Mouse (Mus musculus) CH12.LX (cell line): ENCODE data around the gene Lrrc74b. TPM values are rescaled to one million over a fixed set of nuclear protein-coding genes. Genes with fewer than 3 reads are reported as not detected.
A peak's percentile ranks its signal among the peaks of the same experiment; 100 is the strongest.

ENCODE experiments used
- DNase-seq: peaks from one replicate; pipeline ENCODE4 v3.0.0-alpha.2; 2013; ENCODE audit errors: extremely low read depth
- H3K27ac ChIP-seq: 2 replicates; pipeline ENCODE4 v1.5.1; 2012; ENCODE audit warnings: low read depth, mild to moderate bottlenecking, control low read depth, moderate library complexity; ENCODE audit not compliant: insufficient read depth
- H3K27me3 ChIP-seq: replicated peaks from 2 replicates; pipeline ENCODE3; 2012; ENCODE audit warnings: inconsistent platforms
- H3K36me3 ChIP-seq, 2 experiments: replicated peaks in 1 of 2; 2 replicates each; pipeline versions ENCODE3 to v1.6.1; 2012; ENCODE audit warnings: inconsistent platforms in 1 of 2, low read length in 1 of 2, mild to moderate bottlenecking in 1 of 2, mixed read lengths in 1 of 2, moderate library complexity in 1 of 2; ENCODE audit not compliant: control insufficient read depth in 1 of 2, insufficient read depth in 1 of 2
- H3K4me1 ChIP-seq, 2 experiments: 2 replicates each; pipeline ENCODE4 v1.6.1; 2012; ENCODE audit warnings: inconsistent platforms in 1 of 2, moderate library complexity in 1 of 2; ENCODE audit not compliant: insufficient read depth in 2 of 2, control insufficient read depth in 1 of 2
- H3K4me2 ChIP-seq: 2 replicates; pipeline ENCODE4 v1.6.1; 2012; ENCODE audit warnings: low read depth, mild to moderate bottlenecking, control low read depth; ENCODE audit not compliant: poor library complexity, insufficient read depth, severe bottlenecking
- H3K4me3 ChIP-seq, 3 experiments: fragments of 150-350 bp in 1 of 3; sonication (generic) in 1 of 3; replicated peaks in 1 of 3; 2 replicates each; pipeline versions ENCODE3 to v1.5.1; 2011 to 2012; ENCODE audit warnings: low read depth in 2 of 3, low read length in 2 of 3, mild to moderate bottlenecking in 2 of 3, moderate library complexity in 2 of 3, control low read depth in 1 of 3, improper control_type of control experiment in 1 of 3, inconsistent platforms in 1 of 3, mixed read lengths in 1 of 3; ENCODE audit not compliant: poor library complexity in 1 of 3
- H3K79me2 ChIP-seq: replicated peaks from 2 replicates; pipeline ENCODE4 v1.6.1; 2012; ENCODE audit warnings: mild to moderate bottlenecking, moderate library complexity; ENCODE audit not compliant: control insufficient read depth, poor library complexity, insufficient read depth, severe bottlenecking; ENCODE audit errors: extremely low read depth
- H3K9ac ChIP-seq: 2 replicates; pipeline ENCODE4 v1.6.1; 2012; ENCODE audit warnings: low read depth, mild to moderate bottlenecking, control low read depth, moderate library complexity; ENCODE audit not compliant: insufficient read depth
- H3K9me3 ChIP-seq: replicated peaks from 2 replicates; pipeline ENCODE3; 2012; ENCODE audit warnings: low read length, inconsistent platforms, mixed read lengths
- BHLHE40 ChIP-seq: IDR thresholded peaks from 2 replicates; pipeline ENCODE4 v1.6.1; 2011; ENCODE audit warnings: mild to moderate bottlenecking, low read depth, low read length, improper control_type of control experiment
- CHD2 ChIP-seq: IDR thresholded peaks from 2 replicates; pipeline ENCODE4 v1.6.1; 2011; ENCODE audit warnings: low read length, improper control_type of control experiment
- CTCF ChIP-seq, 2 experiments: IDR thresholded peaks in 1 of 2; conservative IDR thresholded peaks in 1 of 2; 2 replicates each; pipeline ENCODE4 v1.5.1; 2011 to 2012; ENCODE audit warnings: low read depth in 2 of 2, low read length in 2 of 2, improper control_type of control experiment in 1 of 2, inconsistent platforms in 1 of 2, mild to moderate bottlenecking in 1 of 2, moderate library complexity in 1 of 2
- ETS1 ChIP-seq: conservative IDR thresholded peaks from 2 replicates; pipeline ENCODE4 v1.6.1; 2012; ENCODE audit warnings: low read depth, mild to moderate bottlenecking, inconsistent platforms, low read length, improper control_type of control experiment, moderate library complexity
- IRF4 ChIP-seq: IDR thresholded peaks from 2 replicates; pipeline ENCODE4 v1.6.1; 2014; ENCODE audit warnings: low read depth, mild to moderate bottlenecking, inconsistent platforms, low read length, improper control_type of control experiment
- JUN ChIP-seq: IDR thresholded peaks from 2 replicates; pipeline ENCODE4 v1.6.1; 2011; ENCODE audit warnings: low read depth, mild to moderate bottlenecking, low read length, improper control_type of control experiment, moderate library complexity; ENCODE audit not compliant: insufficient read depth
- KAT2A ChIP-seq: IDR thresholded peaks from 2 replicates; pipeline ENCODE4 v1.6.1; 2012; ENCODE audit warnings: low read length, improper control_type of control experiment, inconsistent platforms; ENCODE audit not compliant: insufficient replicate concordance
- MAX ChIP-seq: IDR thresholded peaks from 2 replicates; pipeline ENCODE4 v1.6.1; 2011; ENCODE audit warnings: low read length, improper control_type of control experiment
- MAZ ChIP-seq: IDR thresholded peaks from 2 replicates; pipeline ENCODE4 v1.6.1; 2012; ENCODE audit warnings: low read depth, mild to moderate bottlenecking, inconsistent platforms, low read length, improper control_type of control experiment, moderate library complexity
- MEF2A ChIP-seq: IDR thresholded peaks from 2 replicates; pipeline ENCODE4 v1.6.1; 2014; ENCODE audit warnings: low read depth, mild to moderate bottlenecking, inconsistent platforms, low read length, improper control_type of control experiment, borderline replicate concordance
- MXI1 ChIP-seq: IDR thresholded peaks from 2 replicates; pipeline ENCODE4 v1.6.1; 2011; ENCODE audit warnings: mild to moderate bottlenecking, low read depth, low read length, improper control_type of control experiment
- MYC ChIP-seq: IDR thresholded peaks from 2 replicates; pipeline ENCODE4 v1.6.1; 2011; ENCODE audit warnings: low read depth, mild to moderate bottlenecking, improper control_type of control experiment, low read length
- NELFE ChIP-seq: IDR thresholded peaks from 2 replicates; pipeline ENCODE4 v1.6.1; 2011; ENCODE audit warnings: low read depth, low read length, improper control_type of control experiment
- RAD21 ChIP-seq: IDR thresholded peaks from 2 replicates; pipeline ENCODE4 v1.6.1; 2011; ENCODE audit warnings: low read depth, mild to moderate bottlenecking, low read length, improper control_type of control experiment, moderate library complexity
- RCOR1 ChIP-seq: conservative IDR thresholded peaks from 2 replicates; pipeline ENCODE4 v1.6.1; 2012; ENCODE audit warnings: low read depth, mild to moderate bottlenecking, inconsistent platforms, low read length, improper control_type of control experiment
- SIN3A ChIP-seq: IDR thresholded peaks from 2 replicates; pipeline ENCODE4 v1.6.1; 2012; ENCODE audit warnings: low read length, improper control_type of control experiment, inconsistent platforms
- SMC3 ChIP-seq: IDR thresholded peaks from 2 replicates; pipeline ENCODE4 v1.6.1; 2011; ENCODE audit warnings: low read depth, low read length, improper control_type of control experiment
- TCF12 ChIP-seq: IDR thresholded peaks from 2 replicates; pipeline ENCODE4 v1.6.1; 2014; ENCODE audit warnings: low read depth, mild to moderate bottlenecking, inconsistent platforms, low read length, improper control_type of control experiment
- USF1 ChIP-seq: IDR thresholded peaks from 2 replicates; pipeline ENCODE4 v1.6.1; 2014; ENCODE audit warnings: low read depth, mild to moderate bottlenecking, inconsistent platforms, low read length, improper control_type of control experiment
- ZMIZ1 ChIP-seq: IDR thresholded peaks from 2 replicates; pipeline ENCODE4 v1.6.1; 2012; ENCODE audit warnings: low read depth, mild to moderate bottlenecking, inconsistent platforms, low read length, improper control_type of control experiment
- dilution Hi-C: fragments of 300-500 bp; cut with MboI; formaldehyde crosslinking; loops from 2 replicates; pipeline ENCODE4 v1.14.3; 2020; ENCODE audit warnings: low sequenced_read_pairs; ENCODE audit not compliant: extremely low pct_unique_long_range_greater_than_20kb, extremely low pct_ligation_motif_present
- in situ Hi-C: fragments of 300-500 bp; cut with MboI; formaldehyde crosslinking; loops from 3 replicates; pipeline ENCODE4 v1.14.3; 2019; ENCODE audit warnings: low sequenced_read_pairs, low pct_ligation_motif_present, low pct_unique_long_range_greater_than_20kb, mixed read lengths
- polyA plus RNA-seq: library from polyadenylated mRNA; unstranded; fragments of >175 nt; gene quantifications from 2 replicates; pipeline ENCODE4 v1.2.1, GENCODE M21; 2012; ENCODE audit warnings: low read depth; ENCODE audit not compliant: insufficient read length
- total RNA-seq, 2 experiments: library from RNA; depleted of rRNA; stranded (reverse); fragments of 300-350 nt in 1 of 2; fragments of >200 nt in 1 of 2; gene quantifications; 2 replicates each; pipeline ENCODE4 v1.2.3; 2012 to 2014

Lrrc74b gene
- total and polyA plus RNA-seq, 3 experiments = 0.17 TPM; not detected in 2

DNA sequence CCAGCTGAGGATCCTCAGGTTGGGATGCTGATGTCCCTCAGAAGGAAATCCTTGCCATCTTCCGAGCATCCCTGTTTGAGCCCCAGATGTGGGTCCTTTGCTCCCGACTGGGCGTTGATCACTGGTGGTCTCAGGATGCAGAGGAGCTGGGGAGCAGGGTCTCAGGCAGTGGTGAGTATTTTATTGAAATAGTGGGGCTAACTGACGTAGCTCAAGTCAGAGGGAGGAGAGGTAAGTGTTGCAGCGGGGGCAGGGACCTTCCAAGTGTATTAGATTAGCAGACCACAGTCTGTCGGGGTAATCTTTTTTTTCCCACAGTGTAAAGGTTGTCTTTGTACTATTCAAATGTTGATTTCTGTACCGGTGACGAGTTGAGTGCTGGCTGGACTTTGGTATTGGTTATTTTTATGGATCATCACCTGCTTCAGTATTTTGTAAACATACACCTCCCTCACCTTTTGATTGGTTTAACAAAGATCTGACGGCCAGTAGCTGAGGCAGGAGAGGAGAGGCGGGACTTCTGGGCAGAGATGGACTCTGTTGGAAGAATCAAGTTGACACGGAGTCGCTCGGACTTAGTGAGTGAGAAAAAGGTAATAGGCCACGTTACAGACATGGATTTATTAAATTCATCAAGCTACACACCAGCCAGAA, 28.2 kb downstream of the Lrrc74b start:
- H3K9ac ChIP-seq = no peak overlapping the region
- no peak for TF ChIP-seq TCF12
- no peak for TF ChIP-seq RAD21
- TF ChIP-seq MAZ = no peak
- no peak for TF ChIP-seq MYC
- no peak for TF ChIP-seq KAT2A
- TF ChIP-seq JUN = no peak
- TF ChIP-seq MEF2A = no peak
- TF ChIP-seq ZMIZ1 = no peak
- no peaks in the 10 kb centered on the region for H3K27me3 ChIP-seq
- peaks cover 11 to 13% of the 10 kb centered on the region in 2 experiments for H3K36me3 ChIP-seq
- H3K4me1 ChIP-seq = peaks cover 5 to 33% of the 10 kb centered on the region in 2 experiments; a peak in 2 of 4 replicates
- no peak overlapping the region for H3K27ac ChIP-seq
- in situ Hi-C loops (loop anchor here (5.0 to 10.0 kb wide), 2 partner anchors 126 to 328 kb away; partner anchors contain the start of genes Pi4ka, Rimbp3, Snap29 and Ube2l3), dilution Hi-C loops (no loop called here)
- H3K4me2 ChIP-seq = no peak overlapping the region
- H3K79me2 ChIP-seq = peaks cover 11% of the 10 kb centered on the region; the same call in 1 of the 2 replicates
- H3K4me3 ChIP-seq = no peak overlapping the region
- peaks cover 2% of the 10 kb centered on the region for H3K9me3 ChIP-seq
- no peak for DNase-seq

DNA sequence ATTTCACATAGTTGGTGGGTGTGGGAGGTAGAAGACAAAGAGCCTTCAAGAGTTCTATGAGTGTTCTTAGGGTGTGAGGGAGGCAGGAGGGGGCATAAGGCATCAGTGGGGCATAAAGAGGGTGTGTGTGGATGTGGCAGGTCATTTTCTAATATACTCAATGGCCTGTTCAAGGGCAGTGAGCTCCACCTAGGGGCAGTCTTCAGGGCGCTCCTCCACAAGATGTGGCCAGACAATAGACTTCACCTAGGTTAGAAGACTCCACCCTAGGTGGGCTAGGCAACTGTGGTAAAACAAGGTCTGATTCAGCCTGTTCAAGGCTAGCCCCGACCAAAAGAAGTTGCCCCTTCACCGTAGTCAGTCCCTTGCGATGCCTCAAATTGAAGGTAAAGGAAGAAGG, 28.8 kb downstream of the Lrrc74b start:
- peak overlapping the region; percentile 84 for H3K4me2 ChIP-seq
- H3K27me3 ChIP-seq = no peaks in the 10 kb centered on the region
- peak overlapping the region in 1 of 3 experiments; percentile 69 for H3K4me3 ChIP-seq
- in situ Hi-C loops = loop anchor here (5.0 to 10.0 kb wide), 2 partner anchors 125 to 327 kb away; partner anchors contain the start of genes Pi4ka, Rimbp3, Snap29 and Ube2l3
- TF ChIP-seq MXI1 = no peak
- no peak for TF ChIP-seq SIN3A
- 0 out of 2 replicates have a peak, but pooled peaks have one; percentile 32 for TF ChIP-seq TCF12
- TF ChIP-seq CHD2 = no peak
- no peak for TF ChIP-seq USF1
- TF ChIP-seq SMC3 = peak; percentile 76
- TF ChIP-seq MAX = no peak
- TF ChIP-seq IRF4 = 0 out of 2 replicates have a peak, but pooled peaks have one; percentile 18
- TF ChIP-seq ETS1 = no peak
- peak in 1 of 2 experiments; percentile 92; a peak in 2 of 4 replicates for TF ChIP-seq CTCF (conservative IDR thresholded peaks at IDR 0.05 in 1 of 2, IDR thresholded peaks at IDR 0.05 in 1 of 2; ENCODE audit: low read depth in 2 of 2, low read length in 2 of 2)
- TF ChIP-seq NELFE = 0 out of 2 replicates have a peak, but pooled peaks have one; percentile 41
- no peak for TF ChIP-seq RCOR1
- TF ChIP-seq RAD21 = peak; percentile 88
- TF ChIP-seq BHLHE40 = no peak
- 0 out of 2 replicates have a peak, but pooled peaks have one; percentile 34 for TF ChIP-seq MAZ
- TF ChIP-seq MYC = no peak
- H3K9ac ChIP-seq = peak overlapping the region; percentile 84
- H3K9me3 ChIP-seq = peaks cover 2% of the 10 kb centered on the region
- peaks cover 5 to 38% of the 10 kb centered on the region in 2 experiments; a peak in 2 of 4 replicates for H3K4me1 ChIP-seq
- peaks cover 11% of the 10 kb centered on the region; the same call in 1 of the 2 replicates for H3K79me2 ChIP-seq
- dilution Hi-C loops = no loop called here
- H3K27ac ChIP-seq = no peak overlapping the region
- DNase-seq = peak; percentile 73
- peaks cover 16 to 19% of the 10 kb centered on the region in 2 experiments for H3K36me3 ChIP-seq
